Mouse (Mus musculus) ES-E14 (cell line): ENCODE data around the gene Noxred1.

ENCODE experiments used
- CHD2 ChIP-seq: IDR thresholded peaks from 2 replicates; pipeline ENCODE4 v1.6.1; 2014; ENCODE audit warnings: mild to moderate bottlenecking, low read depth, low read length, inconsistent platforms
- ZC3H11A ChIP-seq: IDR thresholded peaks from 2 replicates; pipeline ENCODE4 v1.6.1; 2012; ENCODE audit warnings: low read depth, mild to moderate bottlenecking, inconsistent platforms, low read length, borderline replicate concordance

GRCm38 (mm10) chr12:87229633-87230032 lies 8.9 kb downstream of the Noxred1 start:
- TF ChIP-seq ZC3H11A (no peak), CHD2 (no peak)
